Mouse (Mus musculus) lung, postnatal 0 days (tissue): Measurements from ENCODE around the gene Nol12.
A peak's percentile ranks its signal among the peaks of the same experiment; 100 is the strongest.

Experiments
- CTCF ChIP-seq: IDR thresholded peaks from 2 replicates; pipeline ENCODE4 v1.5.1; 2016; ENCODE audit warnings: antibody characterized with exemption, mild to moderate bottlenecking
- EP300 ChIP-seq: IDR thresholded peaks from 2 replicates; pipeline ENCODE4 v1.6.1; 2016; ENCODE audit warnings: antibody characterized with exemption, mild to moderate bottlenecking, control low read depth

- TF ChIP-seq EP300 = 0 out of 2 replicates have a peak, but pooled peaks have one; percentile 1
- no peak for TF ChIP-seq CTCF
Observed at GRCm38 (mm10) chr15:78984286-78984778, 49.6 kb downstream of the Nol12 start.
